Mouse (Mus musculus): ENCODE measurements around the gene Arhgap25. TPM values are rescaled to one million over a fixed set of nuclear protein-coding genes. Genes with fewer than 3 reads are reported as not detected.

The Arhgap25 gene
- polyA plus RNA-seq, 1 experiment from 2014 or later, result 1.9 TPM

DNA sequence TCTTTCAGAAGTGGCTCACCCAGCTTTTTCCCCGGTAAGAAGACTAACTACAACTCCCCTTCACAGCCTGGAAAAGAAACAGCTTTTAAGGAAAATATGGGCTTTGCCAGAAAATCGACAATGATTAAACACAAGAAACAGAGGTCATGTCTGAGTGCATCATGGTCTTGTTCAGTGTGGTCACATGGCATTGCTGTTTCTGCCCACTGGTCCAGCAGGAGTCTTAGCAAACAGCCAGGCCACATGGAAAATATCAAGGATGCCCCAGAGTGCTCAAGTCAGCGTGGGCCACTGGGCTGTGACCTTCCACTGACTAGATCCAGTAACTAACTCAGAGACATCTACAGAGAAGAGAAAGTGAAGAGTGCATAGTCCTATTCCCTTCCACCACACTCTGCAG, 81.3 kb downstream of the Arhgap25 start:
- Histone ChIP-seq H3K9me3 (no peaks in the 10 kb centered on the region), H3K9ac (no peak overlapping the region), H3K4me1 (no peaks in the 10 kb centered on the region), H3K27me3 (replicated peaks) (no peaks in the 10 kb centered on the region), H3K27ac (no peak overlapping the region), H3K36me3 (replicated peaks) (no peaks in the 10 kb centered on the region), H3K4me2 (no peak overlapping the region), H3K4me3 (no peak overlapping the region)
- 79% methylated on average over 3 of the region's 3 CpGs for WGBS
- ATAC-seq (replicated peaks), result no peak

GRCm38 (mm10) chr6:87451016-87451415, 82.0 kb downstream of the Arhgap25 start:
- Histone ChIP-seq H3K4me2 (no peak overlapping the region), H3K27me3 (replicated peaks) (no peaks in the 10 kb centered on the region), H3K9ac (no peak overlapping the region), H3K4me3 (no peak overlapping the region), H3K9me3 (no peaks in the 10 kb centered on the region), H3K36me3 (replicated peaks) (no peaks in the 10 kb centered on the region), H3K27ac (no peak overlapping the region), H3K4me1 (no peaks in the 10 kb centered on the region)
- ATAC-seq (replicated peaks), result no peak
- WGBS, result 76% methylated on average over 3 of the region's 3 CpGs

- Histone ChIP-seq H3K27ac (no peak overlapping the region), H3K9ac (no peak overlapping the region), H3K27me3 (replicated peaks) (no peaks in the 10 kb centered on the region), H3K4me1 (no peaks in the 10 kb centered on the region), H3K4me3 (no peak overlapping the region), H3K36me3 (replicated peaks) (no peaks in the 10 kb centered on the region), H3K9me3 (no peaks in the 10 kb centered on the region), H3K4me2 (no peak overlapping the region)
- whole genome bisulfite sequencing, result 65% methylated on average over 3 of the region's 3 CpGs
- no peak for ATAC-seq (replicated peaks)
These were observed 83.5 kb downstream of the Arhgap25 start for GRCm38 (mm10) chr6:87449534-87449933.

DNA sequence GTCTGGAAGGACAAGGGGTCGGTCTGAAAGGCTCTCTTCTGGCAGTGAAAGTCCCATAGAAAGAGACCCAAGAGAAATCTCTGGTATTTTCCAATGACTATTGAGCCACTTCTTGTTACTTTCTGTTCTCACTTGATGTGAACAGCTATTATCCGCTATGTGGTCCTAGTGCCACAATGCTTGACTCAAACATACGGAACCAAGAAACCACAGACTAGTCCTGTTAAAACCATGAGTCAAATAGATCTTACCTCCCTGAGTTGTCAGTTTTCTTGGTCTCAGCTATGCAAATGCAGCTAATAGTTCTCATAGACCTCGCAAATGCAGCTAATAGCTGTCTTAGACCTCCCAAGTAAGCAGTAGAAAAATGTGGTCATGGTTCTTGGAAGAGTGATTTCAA, 85.8 kb downstream of the Arhgap25 start:
- Histone ChIP-seq H3K4me2 (no peak overlapping the region), H3K9ac (no peak overlapping the region), H3K27ac (no peak overlapping the region), H3K36me3 (replicated peaks) (no peaks in the 10 kb centered on the region), H3K9me3 (no peaks in the 10 kb centered on the region), H3K4me1 (no peaks in the 10 kb centered on the region), H3K27me3 (replicated peaks) (no peaks in the 10 kb centered on the region), H3K4me3 (no peak overlapping the region)
- ATAC-seq (replicated peaks), result no peak
- 92% methylated on average over 4 of the region's 4 CpGs for WGBS

DNA sequence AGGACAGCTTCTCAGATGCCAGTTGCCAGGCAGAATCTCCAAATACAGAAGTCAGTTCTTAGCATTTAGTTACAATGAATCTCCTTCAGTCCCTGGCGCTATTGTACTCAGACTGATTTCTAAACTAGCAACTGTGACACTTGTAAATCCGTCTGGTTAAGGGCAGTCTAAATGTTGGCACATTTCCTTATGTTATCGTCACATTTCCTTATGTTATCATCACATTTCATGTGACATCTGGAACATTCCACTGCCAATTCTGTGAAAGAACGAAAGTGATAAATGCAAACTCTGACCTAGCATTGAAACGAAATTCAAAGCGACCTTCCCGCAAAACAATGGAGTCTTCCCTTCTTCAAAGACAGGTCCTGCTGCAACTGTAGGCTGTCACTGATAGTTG, 87.8 kb downstream of the Arhgap25 start:
- H3K9ac ChIP-seq, result no peak overlapping the region
- WGBS, result 76% methylated on average over 7 of the region's 7 CpGs
- ATAC-seq (replicated peaks), result no peak
- H3K36me3 ChIP-seq (replicated peaks), result no peaks in the 10 kb centered on the region
- no peaks in the 10 kb centered on the region for H3K27me3 ChIP-seq (replicated peaks)
- H3K4me2 ChIP-seq, result no peak overlapping the region
- no peak overlapping the region for H3K27ac ChIP-seq
- no peaks in the 10 kb centered on the region for H3K9me3 ChIP-seq
- H3K4me3 ChIP-seq, result no peak overlapping the region
- no peaks in the 10 kb centered on the region for H3K4me1 ChIP-seq

GRCm38 (mm10) chr6:87443253-87443652, 89.8 kb downstream of the Arhgap25 start:
- no peak overlapping the region for H3K9ac ChIP-seq
- no peaks in the 10 kb centered on the region for H3K36me3 ChIP-seq (replicated peaks)
- no peaks in the 10 kb centered on the region for H3K4me1 ChIP-seq
- no peak overlapping the region for H3K27ac ChIP-seq
- H3K9me3 ChIP-seq, result no peaks in the 10 kb centered on the region
- H3K27me3 ChIP-seq (replicated peaks), result no peaks in the 10 kb centered on the region
- 88% methylated on average over 11 of the region's 11 CpGs for WGBS
- H3K4me2 ChIP-seq, result no peak overlapping the region
- H3K4me3 ChIP-seq, result no peak overlapping the region
- ATAC-seq (replicated peaks), result no peak

DNA sequence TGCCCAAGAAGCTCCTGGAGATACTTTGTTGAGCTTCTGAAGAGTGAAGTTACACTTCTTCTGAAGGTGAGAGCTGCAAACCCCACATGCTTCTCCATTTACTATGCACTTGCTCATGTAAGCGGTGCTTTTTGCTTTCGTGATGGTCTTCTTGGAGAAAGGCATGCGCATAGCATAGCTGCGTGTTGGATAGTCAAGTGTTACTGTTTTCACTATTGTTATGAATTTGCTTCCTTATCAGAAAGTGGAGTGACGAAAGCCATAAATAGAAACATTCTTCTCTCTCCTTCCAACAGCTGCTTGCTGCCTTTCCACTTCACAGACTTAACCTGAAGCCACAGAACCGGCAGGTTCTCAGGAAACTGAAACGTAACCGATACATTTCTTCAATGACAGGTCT, 96.3 kb downstream of the Arhgap25 start:
- no peak overlapping the region for H3K9ac ChIP-seq
- no peaks in the 10 kb centered on the region for H3K27me3 ChIP-seq (replicated peaks)
- no peaks in the 10 kb centered on the region for H3K9me3 ChIP-seq
- no peaks in the 10 kb centered on the region for H3K36me3 ChIP-seq (replicated peaks)
- no peak overlapping the region for H3K4me3 ChIP-seq
- 88% methylated on average over 8 of the region's 8 CpGs for WGBS
- H3K27ac ChIP-seq, result no peak overlapping the region
- ATAC-seq (replicated peaks), result no peak
- no peaks in the 10 kb centered on the region for H3K4me1 ChIP-seq
- H3K4me2 ChIP-seq, result no peak overlapping the region

DNA sequence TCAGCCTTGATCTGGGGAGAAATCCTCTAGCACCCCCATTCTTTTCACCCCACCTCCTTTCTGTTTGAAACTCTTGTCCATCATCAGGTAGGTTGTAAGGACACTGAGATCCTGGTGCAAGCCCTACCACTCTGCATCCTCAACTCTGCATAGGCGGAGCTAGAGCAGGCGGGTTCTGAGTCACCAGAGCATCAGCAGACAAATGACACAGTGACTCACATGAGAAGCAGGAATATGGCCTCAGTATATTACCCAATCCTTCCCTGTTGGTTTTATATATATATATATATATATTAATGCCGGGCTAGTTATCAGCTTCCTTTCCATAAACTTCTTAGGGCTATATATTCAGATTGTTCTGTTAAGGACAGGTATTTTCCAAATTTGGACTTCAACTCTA, 97.3 kb downstream of the Arhgap25 start:
- Histone ChIP-seq H3K4me2 (no peak overlapping the region), H3K9me3 (no peaks in the 10 kb centered on the region), H3K27ac (no peak overlapping the region), H3K4me3 (no peak overlapping the region), H3K9ac (no peak overlapping the region), H3K27me3 (replicated peaks) (no peaks in the 10 kb centered on the region), H3K36me3 (replicated peaks) (no peaks in the 10 kb centered on the region), H3K4me1 (no peaks in the 10 kb centered on the region)
- ATAC-seq (replicated peaks), result no peak
- WGBS, result 98% methylated on average over 3 of the region's 3 CpGs

DNA sequence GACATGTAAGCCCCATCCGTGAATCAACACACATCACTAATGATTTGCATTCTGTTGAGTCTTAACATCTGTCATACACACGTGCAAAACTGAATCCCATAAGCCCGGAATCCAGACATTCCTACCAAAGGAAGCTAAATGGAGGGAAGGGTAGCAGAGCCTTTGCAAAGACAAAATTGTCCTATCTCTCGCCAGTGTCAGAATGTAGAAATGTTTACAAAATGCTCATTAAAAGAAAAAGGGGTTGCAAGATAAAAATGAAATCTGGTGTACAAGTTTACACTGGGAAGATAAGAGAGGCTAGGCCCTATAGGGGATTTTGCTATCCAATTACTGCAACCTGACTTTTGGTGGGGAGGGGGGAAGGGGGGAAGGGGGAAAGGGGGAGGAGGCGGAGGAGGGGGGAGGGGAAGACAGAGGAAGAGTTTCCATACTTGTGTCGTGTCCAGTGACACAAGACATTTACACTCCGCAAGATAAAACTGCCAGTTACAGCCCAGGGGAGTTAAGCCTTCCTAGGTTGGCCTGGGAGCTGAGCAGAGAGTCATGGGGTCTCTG, 104.5 kb downstream of the Arhgap25 start, which contains the start of gene Bmp10:
TSS of gene Bmp10 (plus strand) at position 508 of the 558 bp plus-strand sequence.
- no peak within 1 kb of the TSS for H3K4me3 ChIP-seq
- no peaks in the 10 kb centered on the region for H3K9me3 ChIP-seq
- 0 out of 2 replicates have a peak, but pooled peaks cover 5% of the 10 kb centered on the region for H3K4me1 ChIP-seq
- no peaks in the 10 kb centered on the region for H3K27me3 ChIP-seq (replicated peaks)
- H3K9ac ChIP-seq, result no peak within 1 kb of the TSS
- no peak within 1 kb of the TSS for H3K27ac ChIP-seq
- H3K4me2 ChIP-seq, result no peak within 1 kb of the TSS
- H3K36me3 ChIP-seq (replicated peaks), result no peaks in the 10 kb centered on the region
- no peak for ATAC-seq (replicated peaks)
- WGBS, result 79% methylated on average over 7 of the region's 7 CpGs

DNA sequence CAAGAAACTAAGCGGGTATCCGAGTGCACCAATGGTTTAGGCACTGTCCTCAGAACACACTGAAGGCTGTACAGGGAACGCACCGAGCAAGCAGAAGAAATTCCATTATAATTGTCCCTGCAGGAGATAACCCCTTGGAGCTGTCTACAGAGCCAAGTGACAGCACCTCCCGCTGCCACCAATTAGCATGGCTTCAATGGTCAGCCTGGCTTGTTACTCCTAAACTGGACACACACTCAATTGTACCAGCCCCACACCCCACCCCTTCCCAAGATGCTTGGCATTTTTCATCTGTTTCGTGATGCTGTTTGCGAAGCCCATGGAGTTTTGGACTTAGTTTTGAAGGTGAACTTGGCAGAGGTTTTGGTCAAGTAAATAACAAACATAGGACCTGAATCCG, 105.4 kb downstream of the Arhgap25 start:
- no peaks in the 10 kb centered on the region for H3K36me3 ChIP-seq (replicated peaks)
- 0 out of 2 replicates have a peak, but pooled peaks cover 5% of the 10 kb centered on the region for H3K4me1 ChIP-seq
- no peak overlapping the region for H3K4me2 ChIP-seq
- H3K4me3 ChIP-seq, result no peak overlapping the region
- no peak overlapping the region for H3K9ac ChIP-seq
- WGBS, result 49% methylated on average over 8 of the region's 8 CpGs
- H3K27me3 ChIP-seq (replicated peaks), result no peaks in the 10 kb centered on the region
- H3K27ac ChIP-seq, result no peak overlapping the region
- ATAC-seq (replicated peaks), result no peak
- no peaks in the 10 kb centered on the region for H3K9me3 ChIP-seq

GRCm38 (mm10) chr6:87426954-87427353, 106.1 kb downstream of the Arhgap25 start:
- Histone ChIP-seq H3K27ac (no peak overlapping the region), H3K9ac (no peak overlapping the region), H3K9me3 (no peaks in the 10 kb centered on the region), H3K4me2 (no peak overlapping the region), H3K27me3 (replicated peaks) (no peaks in the 10 kb centered on the region), H3K4me1 (0 out of 2 replicates have a peak, but pooled peaks cover 5% of the 10 kb centered on the region), H3K36me3 (replicated peaks) (no peaks in the 10 kb centered on the region), H3K4me3 (no peak overlapping the region)
- no peak for ATAC-seq (replicated peaks)
- 80% methylated on average over 5 of the region's 5 CpGs for WGBS

- Histone ChIP-seq H3K4me3 (0 out of 2 replicates have a peak overlapping the region, but pooled peaks have one; percentile 15), H3K4me1 (0 out of 2 replicates have a peak, but pooled peaks cover 5% of the 10 kb centered on the region), H3K9me3 (no peaks in the 10 kb centered on the region), H3K9ac (no peak overlapping the region), H3K27me3 (replicated peaks) (no peaks in the 10 kb centered on the region), H3K4me2 (peak overlapping the region; percentile 35), H3K36me3 (replicated peaks) (no peaks in the 10 kb centered on the region), H3K27ac (0 out of 2 replicates have a peak overlapping the region, but pooled peaks have one; percentile 1)
- WGBS, result 47% methylated on average over 19 of the region's 19 CpGs
- ATAC-seq (replicated peaks), result no peak
These were observed 108.8 kb downstream of the Arhgap25 start for GRCm38 (mm10) chr6:87424037-87424816.

GRCm38 (mm10) chr6:87422304-87422703, 110.8 kb downstream of the Arhgap25 start:
- Histone ChIP-seq H3K4me1 (0 out of 2 replicates have a peak, but pooled peaks cover 5% of the 10 kb centered on the region), H3K4me3 (no peak overlapping the region), H3K27ac (no peak overlapping the region), H3K36me3 (replicated peaks) (no peaks in the 10 kb centered on the region), H3K4me2 (no peak overlapping the region), H3K9me3 (no peaks in the 10 kb centered on the region), H3K9ac (no peak overlapping the region), H3K27me3 (replicated peaks) (no peaks in the 10 kb centered on the region)
- WGBS, result 85% methylated on average over 7 of the region's 7 CpGs
- ATAC-seq (replicated peaks), result no peak
